Mouse (Mus musculus): ENCODE measurements around the gene Elavl1.

GRCm38 (mm10) chr8:4333966-4334365 lies 8.8 kb upstream of the Elavl1 start:
- TF ChIP-seq MAFK (IDR thresholded peaks at IDR 0.05; ENCODE audit: insufficient replicate concordance, low read length), result no peak
- TF ChIP-seq NELFE (IDR thresholded peaks at IDR 0.05; ENCODE audit: low read depth, low read length), result no peak
- TF ChIP-seq POLR2A (IDR thresholded peaks at IDR 0.05; ENCODE audit: low read depth, low read length), result no peak
- TF ChIP-seq POLR2AphosphoS2 (IDR thresholded peaks at IDR 0.05; ENCODE audit: low read depth, low read length), result no peak
- no peak for TF ChIP-seq CTCF (conservative IDR thresholded peaks at IDR 0.05 in 1 of 2, IDR thresholded peaks at IDR 0.05 in 1 of 2; ENCODE audit: low read depth in 2 of 2, low read length in 2 of 2)
- TF ChIP-seq ELF1 (IDR thresholded peaks at IDR 0.05; ENCODE audit: low read depth, low read length), result no peak
- TF ChIP-seq BHLHE40 (IDR thresholded peaks at IDR 0.05; ENCODE audit: low read depth, low read length), result no peak
- TF ChIP-seq CHD2 (IDR thresholded peaks at IDR 0.05; ENCODE audit: low read length), result no peak
- no peak for TF ChIP-seq USF2 (conservative IDR thresholded peaks at IDR 0.05; ENCODE audit: low read depth, low read length)
- no peak for TF ChIP-seq HCFC1 (IDR thresholded peaks at IDR 0.05; ENCODE audit: low read depth, low read length)

Data from CH12.LX (cell line).